Mouse (Mus musculus) liver, adult 2 months (tissue): ENCODE results near the gene Chchd6.

Experiments
- CTCF ChIP-seq: fragments of 200-500 bp; IDR thresholded peaks from 2 replicates; pipeline ENCODE4 v1.5.1; 2011; ENCODE audit warnings: low read depth, low read length, control low read depth
- POLR2A ChIP-seq: fragments of 200-500 bp; IDR thresholded peaks from 2 replicates; pipeline ENCODE4 v1.6.1; 2011; ENCODE audit warnings: low read length, control low read depth; ENCODE audit not compliant: insufficient read depth; ENCODE audit errors: extremely low read depth

- TF ChIP-seq CTCF (no peak), POLR2A (no peak)
Measured at GRCm38 (mm10) chr6:89430749-89431148, 164.7 kb downstream of the Chchd6 start.
